Mouse (Mus musculus) testis, adult 2 months (tissue): ENCODE results near the gene Clspn. TPM values are rescaled to one million over a fixed set of nuclear protein-coding genes. Genes with fewer than 3 reads are reported as not detected.

Source experiments
- H3K27ac ChIP-seq: fragments of 200-500 bp; 2 replicates; pipeline ENCODE4 v1.5.1; 2012; ENCODE audit warnings: low read depth, low read length; ENCODE audit not compliant: control insufficient read depth, insufficient read depth
- H3K27me3 ChIP-seq: fragments of 200-500 bp; 2 replicates; pipeline ENCODE4 v1.6.1; 2012; ENCODE audit warnings: mild to moderate bottlenecking, low read length, moderate library complexity; ENCODE audit not compliant: control insufficient read depth, insufficient read depth
- H3K36me3 ChIP-seq: fragments of 200-500 bp; 2 replicates; pipeline ENCODE4 v1.6.1; 2012; ENCODE audit warnings: mild to moderate bottlenecking, low read length; ENCODE audit not compliant: control insufficient read depth, insufficient read depth
- H3K4me1 ChIP-seq: fragments of 200-500 bp; 2 replicates; pipeline ENCODE4 v1.6.1; 2012; ENCODE audit warnings: low read length; ENCODE audit not compliant: control insufficient read depth, insufficient read depth
- H3K4me3 ChIP-seq: fragments of 200-500 bp; 2 replicates; pipeline ENCODE4 v1.5.1; 2012; ENCODE audit warnings: low read depth, mild to moderate bottlenecking, low read length, moderate library complexity, mixed read lengths; ENCODE audit not compliant: control insufficient read depth
- CTCF ChIP-seq: fragments of 200-500 bp; IDR thresholded peaks from 2 replicates; pipeline ENCODE4 v1.5.1; 2012; ENCODE audit warnings: low read depth, mild to moderate bottlenecking, inconsistent platforms, low read length, moderate library complexity; ENCODE audit not compliant: control insufficient read depth, insufficient read depth, insufficient replicate concordance
- POLR2A ChIP-seq: fragments of 200-500 bp; IDR thresholded peaks from 2 replicates; pipeline ENCODE4 v1.6.1; 2012; ENCODE audit warnings: low read depth, mild to moderate bottlenecking, inconsistent platforms, low read length, moderate library complexity; ENCODE audit not compliant: control insufficient read depth
- polyA plus RNA-seq: library from polyadenylated mRNA; depleted of rRNA; stranded (reverse); fragments of >200 nt; gene quantifications from 2 replicates; pipeline ENCODE4 v1.2.3, GENCODE M21; 2012; rRNA removed

The Clspn gene
- 1.6 and 2.2 TPM in 2 replicates for polyA plus RNA-seq

DNA sequence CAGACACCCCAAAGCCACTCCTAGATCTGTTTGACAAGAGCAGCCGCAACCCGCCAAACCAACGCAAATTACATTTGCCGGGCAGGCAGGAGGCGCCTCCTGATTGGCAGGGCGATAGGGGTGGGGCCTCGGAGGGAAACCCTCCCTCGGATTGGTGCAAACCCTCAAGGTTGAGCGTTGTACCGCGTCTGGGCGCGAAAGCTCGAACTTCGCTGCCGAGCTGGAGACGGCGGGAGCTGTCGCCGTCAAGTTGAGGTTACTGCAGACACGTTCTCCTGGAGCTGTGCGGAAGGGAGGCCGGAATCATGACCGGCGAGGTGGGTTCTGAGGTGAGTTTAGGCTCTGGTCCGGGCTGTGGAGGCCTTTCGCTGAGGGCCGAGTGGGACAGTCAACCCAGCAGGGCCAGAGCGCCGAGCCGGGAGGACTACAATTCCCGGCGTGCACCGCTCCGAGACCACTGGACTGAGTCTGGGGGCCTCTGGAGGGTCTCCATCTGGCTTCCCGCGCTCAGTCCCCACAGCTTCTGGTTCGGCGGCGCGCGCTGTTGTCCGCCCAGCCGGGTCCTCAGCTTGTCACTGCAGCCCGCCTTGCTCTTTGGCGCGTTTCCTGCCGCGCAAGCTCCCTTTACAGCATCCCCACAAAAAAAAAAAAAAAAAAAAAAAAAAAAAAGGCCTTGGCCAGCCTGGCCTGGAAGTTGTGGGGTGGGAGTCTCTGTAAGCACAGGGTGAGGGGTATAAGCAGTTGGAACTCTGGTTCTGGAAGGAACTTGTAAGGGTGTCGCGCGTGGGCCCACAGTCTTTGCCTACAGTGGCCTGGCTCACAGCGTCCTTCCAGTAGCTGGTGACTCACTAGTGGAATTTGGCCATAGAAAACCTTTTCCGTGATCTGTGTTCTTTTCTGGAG is at the start of gene Clspn:
TSS of gene Clspn (plus strand) at position 127 of the 903 bp plus-strand sequence.
- Histone ChIP-seq H3K36me3 (no peaks in the 10 kb centered on the region), H3K4me1 (peaks cover 3% of the 10 kb centered on the region), H3K27me3 (no peaks in the 10 kb centered on the region), H3K4me3 (peak within 1 kb of the TSS; percentile 93), H3K27ac (peak within 1 kb of the TSS; percentile 65)
- peak; percentile 52; the same call in 1 of the 2 replicates for TF ChIP-seq POLR2A
- TF ChIP-seq CTCF, result 0 out of 2 replicates have a peak, but pooled peaks have one; percentile 3

DNA sequence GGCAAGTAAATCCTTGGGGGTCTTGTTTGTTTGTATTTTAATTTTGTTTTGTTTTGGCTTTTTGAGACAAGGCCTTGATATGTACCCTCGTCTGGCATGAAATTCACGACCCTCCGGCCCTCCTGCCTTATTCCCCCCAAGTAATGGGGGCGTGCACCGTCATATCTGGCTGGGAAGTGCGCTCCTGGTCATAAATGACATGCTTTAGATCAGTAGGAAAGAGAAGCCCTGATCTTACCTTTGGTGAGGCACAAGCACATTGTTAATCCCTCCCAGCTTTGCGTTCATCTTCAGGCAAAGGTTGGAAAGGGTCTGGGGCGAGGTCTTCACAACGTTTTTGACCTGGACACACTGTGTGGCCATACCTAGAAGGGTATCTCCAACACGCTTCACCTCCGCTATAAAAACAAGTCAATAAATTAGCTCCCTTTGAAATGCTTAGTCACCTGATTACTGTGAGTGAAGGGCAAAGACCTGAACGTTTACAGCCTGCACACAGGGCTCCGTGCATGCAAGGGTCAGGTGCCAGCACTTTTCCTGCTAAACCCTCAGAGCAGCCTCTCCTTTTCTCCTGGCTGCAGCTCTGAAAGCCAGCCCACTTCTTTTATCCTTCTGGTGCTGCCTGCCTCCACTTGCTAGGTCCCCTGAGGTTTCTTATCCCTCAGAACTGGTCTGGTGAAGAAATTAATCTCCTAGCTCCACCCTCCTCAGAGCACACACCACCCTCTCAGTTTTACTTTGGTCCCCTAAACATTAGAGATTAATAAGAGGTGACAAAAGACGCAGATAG is 48.4 kb upstream of the Clspn start:
- H3K36me3 ChIP-seq, result peaks cover 5% of the 10 kb centered on the region
- H3K27ac ChIP-seq, result no peak overlapping the region
- H3K4me3 ChIP-seq, result no peak overlapping the region
- H3K4me1 ChIP-seq, result no peaks in the 10 kb centered on the region
- no peaks in the 10 kb centered on the region for H3K27me3 ChIP-seq
- TF ChIP-seq POLR2A (no peak), CTCF (no peak)

DNA sequence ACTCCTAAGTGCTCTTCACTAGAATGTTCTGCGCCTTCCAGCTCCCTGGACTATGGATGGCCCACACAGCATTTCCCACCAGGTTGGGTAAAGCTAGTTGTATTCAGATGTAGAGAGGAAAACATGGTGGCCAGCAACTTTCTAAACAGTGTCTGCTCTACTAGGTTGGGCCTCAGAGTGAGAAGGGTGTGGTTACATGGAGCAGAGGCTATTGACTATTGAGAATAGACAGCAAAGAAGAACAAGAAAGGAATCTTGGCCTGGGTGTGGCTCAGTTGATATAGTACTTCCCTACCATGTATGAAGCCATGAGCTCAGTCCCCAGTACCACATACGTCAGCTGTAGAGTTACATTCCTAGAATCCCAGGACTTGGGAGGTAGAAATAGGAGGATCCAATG is 47.7 kb upstream of the Clspn start:
- H3K4me1 ChIP-seq, result no peaks in the 10 kb centered on the region
- TF ChIP-seq POLR2A (no peak), CTCF (no peak)

GRCm38 (mm10) chr4:126511013-126511412 is 45.7 kb upstream of the Clspn start:
- no peak overlapping the region for H3K4me3 ChIP-seq
- TF ChIP-seq CTCF, result no peak
- no peak for TF ChIP-seq POLR2A
- no peaks in the 10 kb centered on the region for H3K27me3 ChIP-seq
- peaks cover 5% of the 10 kb centered on the region for H3K36me3 ChIP-seq
- no peaks in the 10 kb centered on the region for H3K4me1 ChIP-seq
- H3K27ac ChIP-seq, result no peak overlapping the region

More for the DNA sequence above, 47.7 kb upstream of the Clspn start:
- Histone ChIP-seq H3K27ac (no peak overlapping the region), H3K27me3 (no peaks in the 10 kb centered on the region), H3K4me3 (no peak overlapping the region), H3K36me3 (peaks cover 5% of the 10 kb centered on the region)

GRCm38 (mm10) chr4:126512308-126513066 is 44.2 kb upstream of the Clspn start:
- no peak overlapping the region for H3K4me3 ChIP-seq
- peaks cover 1% of the 10 kb centered on the region for H3K36me3 ChIP-seq
- TF ChIP-seq CTCF, result no peak
- TF ChIP-seq POLR2A, result no peak
- H3K4me1 ChIP-seq, result no peaks in the 10 kb centered on the region
- H3K27me3 ChIP-seq, result no peaks in the 10 kb centered on the region
- no peak overlapping the region for H3K27ac ChIP-seq

DNA sequence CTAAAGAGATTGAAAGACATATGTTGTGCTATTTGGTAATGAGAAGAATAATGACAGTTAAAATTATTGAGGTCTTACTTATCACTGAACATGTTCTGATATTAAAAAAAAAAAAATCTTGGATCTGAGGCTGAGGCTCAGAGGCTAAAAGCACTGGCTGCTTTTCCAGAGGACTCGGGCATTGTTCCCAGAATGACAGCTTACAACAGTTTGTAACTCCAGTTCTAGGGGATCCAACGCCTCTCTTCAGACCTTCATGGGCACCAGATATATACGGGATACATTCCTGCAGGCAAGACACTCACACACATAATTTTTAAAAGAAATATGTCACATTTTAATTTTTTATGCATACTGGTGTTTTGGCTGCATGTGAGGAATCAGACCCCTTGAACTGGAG is 30.6 kb upstream of the Clspn start:
- TF ChIP-seq CTCF (no peak), POLR2A (no peak)
- H3K4me3 ChIP-seq, result no peak overlapping the region
- no peaks in the 10 kb centered on the region for H3K36me3 ChIP-seq
- H3K4me1 ChIP-seq, result no peaks in the 10 kb centered on the region
- H3K27ac ChIP-seq, result no peak overlapping the region
- no peaks in the 10 kb centered on the region for H3K27me3 ChIP-seq

- Histone ChIP-seq H3K4me3 (no peak overlapping the region), H3K4me1 (no peaks in the 10 kb centered on the region), H3K27ac (no peak overlapping the region), H3K27me3 (no peaks in the 10 kb centered on the region), H3K36me3 (no peaks in the 10 kb centered on the region)
- TF ChIP-seq CTCF, result no peak
- no peak for TF ChIP-seq POLR2A
Measured at GRCm38 (mm10) chr4:126526828-126527227, 29.9 kb upstream of the Clspn start.
